Mouse (Mus musculus) cerebellum, adult 11-12 months (tissue): ENCODE results near the gene AC109138.7.
A peak's percentile ranks its signal among the peaks of the same experiment; 100 is the strongest.

Experiments used
- DNase-seq: peaks from one replicate; pipeline ENCODE4 v3.0.0; 2022

Gene AC109138.7

DNA sequence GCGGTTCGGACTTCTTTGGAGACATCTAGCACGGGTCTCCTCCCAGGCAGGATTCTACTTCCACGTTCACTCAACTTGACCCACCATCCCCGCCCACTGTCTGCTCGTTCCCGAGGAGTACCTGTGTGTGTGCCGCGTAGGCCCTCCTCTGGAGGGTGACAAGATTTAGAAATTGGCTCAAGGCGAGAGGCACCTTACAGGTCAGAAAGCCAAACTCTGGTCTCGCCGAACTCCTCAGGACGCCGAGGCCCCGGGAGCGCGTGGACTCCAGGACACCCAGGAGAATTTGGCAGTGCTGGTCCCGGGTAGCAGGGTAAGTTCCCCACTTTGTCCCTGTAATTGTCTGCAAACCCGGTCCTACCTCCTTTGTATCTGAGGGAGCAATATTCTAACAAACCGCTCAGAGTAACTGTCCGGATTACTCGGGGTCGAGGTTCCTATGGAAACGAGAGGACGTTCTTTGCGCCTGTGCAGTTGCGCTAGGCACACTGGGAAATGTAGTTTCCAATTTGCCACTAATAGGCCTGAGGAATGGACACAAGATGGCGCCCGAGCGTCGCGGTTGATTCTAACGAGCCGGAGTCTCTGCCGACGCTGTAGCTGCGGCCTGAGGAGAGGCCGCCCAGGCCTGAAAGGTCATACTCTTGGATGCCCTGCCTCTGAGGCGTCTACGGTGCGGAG is 43.2 kb downstream of the AC109138.7 start:
- DNase-seq: peak; percentile 90

DNA sequence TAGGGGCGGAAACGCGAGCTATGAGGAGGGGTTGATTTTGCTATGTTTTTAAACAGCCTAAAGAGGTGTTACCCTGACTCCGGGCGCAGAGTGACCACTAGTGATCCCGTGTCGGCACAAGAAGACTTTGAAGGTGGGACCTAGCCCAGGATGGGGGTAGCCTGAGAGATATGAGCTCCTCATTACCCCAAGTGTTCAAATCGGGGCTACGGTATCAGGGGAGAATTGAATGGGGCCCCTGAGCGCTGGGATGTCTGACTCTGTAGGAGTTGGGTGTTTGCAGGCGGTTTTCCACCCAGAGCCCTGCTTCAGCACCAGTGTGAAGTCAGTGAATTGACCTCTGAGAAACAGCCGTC is 43.7 kb downstream of the AC109138.7 start:
- no peak for DNase-seq

DNA sequence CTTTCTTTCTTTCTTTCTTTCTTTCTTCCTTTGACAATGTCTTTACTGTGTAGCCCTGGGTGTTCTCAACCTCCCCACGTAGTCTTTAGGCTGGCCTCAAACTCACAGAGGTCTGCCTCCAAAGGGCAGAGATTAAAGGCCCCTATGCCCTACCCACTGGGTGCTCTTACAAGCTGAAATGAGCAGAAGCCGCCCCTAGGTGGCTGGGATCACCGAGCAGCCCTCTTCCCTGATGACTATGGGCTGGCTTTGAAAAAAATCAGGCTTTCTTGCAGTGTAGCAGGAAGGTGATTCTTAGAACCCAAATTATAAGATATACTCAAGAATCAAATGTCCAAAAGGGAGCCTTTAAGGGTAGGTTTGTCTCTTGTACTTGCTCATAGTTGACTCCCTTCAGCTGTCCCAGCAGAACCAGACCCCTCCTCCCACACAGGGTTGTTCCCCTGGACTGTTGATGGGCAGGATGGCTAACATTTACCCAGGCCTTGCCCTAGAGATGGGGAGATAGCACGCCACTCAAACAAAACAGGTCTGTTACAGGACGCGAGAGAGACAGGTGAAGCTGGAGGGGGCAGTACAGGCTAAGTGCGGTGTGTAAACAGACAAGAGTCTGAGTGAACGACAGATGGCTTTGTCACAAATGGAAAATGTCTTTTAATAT is 47.0 kb downstream of the AC109138.7 start:
- DNase-seq: no peak

DNA sequence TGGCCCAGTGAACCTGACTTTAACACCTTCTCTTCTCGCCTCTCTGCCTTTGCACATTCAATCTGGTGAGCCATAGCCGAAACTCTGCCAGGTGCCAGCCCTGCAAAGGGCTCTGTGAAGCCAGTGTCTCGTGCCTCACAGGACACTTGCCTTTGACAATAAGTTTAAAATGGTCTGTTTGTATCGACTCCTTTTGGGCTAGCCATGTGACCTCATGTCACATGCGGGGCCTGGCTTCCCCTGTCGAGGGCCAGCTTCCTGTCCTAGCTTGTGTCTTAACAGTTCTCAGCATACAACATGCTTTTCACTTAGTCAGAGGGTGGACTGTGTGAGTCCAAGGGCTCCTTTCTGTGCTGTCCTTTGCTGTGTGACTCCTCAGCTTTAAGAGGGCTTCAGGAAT is 48.6 kb downstream of the AC109138.7 start:
- DNase-seq: no peak

DNA sequence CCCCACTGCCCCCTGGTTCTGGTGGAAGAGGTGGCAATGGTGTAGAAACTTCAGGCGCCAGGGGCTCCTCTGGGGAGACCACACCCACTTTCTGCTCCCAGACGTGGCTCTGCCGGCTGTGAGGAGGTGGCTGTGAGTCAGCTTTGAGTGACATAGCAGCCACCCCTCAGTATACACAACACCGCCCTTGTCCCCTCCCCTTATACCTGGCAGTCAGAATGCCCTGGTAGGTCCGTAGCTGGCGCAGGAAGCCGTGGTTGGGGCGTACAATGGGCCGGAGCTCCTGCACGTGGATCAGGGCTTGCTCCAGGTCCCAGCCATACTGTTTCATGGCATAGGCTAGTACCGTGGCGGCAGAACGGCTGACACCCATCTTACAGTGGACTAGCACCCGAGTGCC is 49.5 kb downstream of the AC109138.7 start:
- no peak for DNase-seq

DNA sequence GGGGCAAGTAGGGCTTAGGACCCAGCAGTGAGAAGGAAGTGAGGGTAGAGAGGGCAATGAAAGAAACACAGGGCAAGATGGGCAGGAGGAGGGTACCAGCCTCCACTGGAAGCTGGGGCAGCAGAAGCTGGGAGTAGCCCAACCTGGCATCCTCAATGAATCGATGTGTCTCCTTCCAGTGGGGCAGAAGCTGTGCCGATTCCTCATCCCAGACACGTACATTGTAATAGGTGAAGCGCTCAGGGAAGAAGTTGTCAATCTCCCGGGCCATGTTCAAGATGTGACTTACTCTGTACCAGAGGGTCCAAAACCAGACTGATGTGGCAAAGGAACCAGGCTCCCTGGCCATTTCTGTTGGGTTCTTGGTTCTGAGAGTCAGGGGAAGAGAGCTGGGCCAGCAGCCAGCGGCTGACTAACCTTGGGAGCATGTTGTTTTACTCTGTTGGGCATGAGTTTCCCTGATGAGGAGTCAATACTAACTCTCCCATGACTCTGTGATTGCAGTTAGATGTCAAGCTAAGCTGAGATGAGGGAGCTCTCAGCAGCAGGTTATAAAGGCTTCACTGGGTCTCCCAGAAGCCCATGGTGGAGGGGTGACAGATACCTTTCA is 50.1 kb downstream of the AC109138.7 start:
- no peak for DNase-seq

DNA sequence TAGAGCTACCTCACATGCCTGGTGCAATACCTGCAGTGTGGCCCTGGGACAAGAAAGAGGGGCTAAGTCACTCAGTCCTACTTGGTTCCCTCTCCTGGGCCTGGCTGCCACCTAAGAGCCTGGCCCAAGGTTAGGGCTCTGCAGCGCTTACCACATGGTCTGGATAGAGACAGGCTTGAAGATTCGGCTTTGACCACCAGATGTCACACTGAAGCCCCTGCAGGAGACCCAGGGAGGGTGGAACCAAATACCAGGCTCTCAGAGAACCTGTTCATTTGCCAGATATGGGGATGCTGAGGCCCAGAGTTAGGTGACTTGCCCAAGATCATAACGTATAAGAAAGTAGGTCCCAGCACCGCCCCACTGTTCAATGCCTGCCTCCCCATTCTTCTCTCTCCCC is 51.8 kb downstream of the AC109138.7 start:
- DNase-seq: no peak

DNA sequence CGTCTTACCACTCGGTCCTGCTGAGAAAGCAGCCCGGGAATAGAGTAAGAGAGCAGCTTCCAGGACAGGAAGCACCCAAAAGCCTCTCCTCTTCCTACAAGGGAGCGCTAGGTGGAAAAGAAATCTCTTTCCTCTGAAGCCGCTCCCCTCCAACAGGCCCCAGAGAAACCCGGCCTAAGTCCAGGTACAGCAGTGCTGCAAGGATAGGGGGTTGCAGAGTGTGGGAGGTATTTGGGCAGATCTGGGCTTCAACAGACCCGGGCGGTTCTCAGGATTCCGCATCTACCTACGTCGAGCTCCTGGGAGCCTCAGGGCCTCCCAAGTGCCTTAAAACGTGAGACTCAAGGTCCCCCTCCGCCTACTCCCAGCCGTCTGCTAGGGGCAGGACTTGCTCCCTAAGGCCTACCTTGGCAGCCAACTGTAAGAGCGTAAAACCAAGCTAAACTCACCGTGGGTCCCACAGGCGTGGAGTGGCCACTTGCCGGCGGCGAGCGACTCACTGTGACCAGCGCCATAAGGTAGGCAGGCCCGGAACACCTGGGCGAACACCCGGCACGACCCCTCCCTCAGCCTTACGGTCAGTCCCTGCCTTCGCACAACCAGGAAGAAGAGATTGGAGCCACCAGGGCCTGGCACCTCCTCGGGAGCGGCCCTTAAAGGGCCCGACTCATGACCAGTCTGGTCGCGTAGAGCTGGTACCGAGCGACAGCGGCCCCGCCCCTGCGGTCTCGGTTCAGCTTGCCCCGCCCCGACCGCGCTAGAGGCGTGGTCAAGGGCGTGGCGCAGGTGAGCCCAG is 54.6 kb downstream of the AC109138.7 start, which contains the start of gene Ssh3:
TSS of gene Ssh3 (minus strand) at position 615 of the 796 bp plus-strand sequence.
- peak; percentile 88 for DNase-seq

DNA sequence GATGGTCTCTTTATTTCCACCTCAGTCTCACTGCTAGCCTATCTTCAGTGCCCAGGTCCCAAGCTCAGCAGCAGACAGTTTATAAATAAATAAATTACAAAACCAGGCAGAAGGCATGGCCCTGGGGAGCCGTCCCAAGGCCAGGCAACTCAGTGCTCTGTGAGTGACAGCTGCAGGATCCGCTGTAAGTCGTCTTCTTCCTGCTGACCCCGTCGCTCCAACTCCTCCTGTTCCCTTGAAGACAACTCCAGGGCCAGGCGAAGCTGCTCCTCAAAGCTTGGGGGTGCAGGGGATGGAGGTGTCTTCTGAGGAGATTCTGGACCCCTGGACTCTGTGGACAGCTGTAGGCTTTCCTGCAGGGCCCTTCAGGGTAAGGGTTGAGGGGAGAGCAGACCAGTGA is 56.0 kb downstream of the AC109138.7 start:
- DNase-seq: peak; percentile 47

DNA sequence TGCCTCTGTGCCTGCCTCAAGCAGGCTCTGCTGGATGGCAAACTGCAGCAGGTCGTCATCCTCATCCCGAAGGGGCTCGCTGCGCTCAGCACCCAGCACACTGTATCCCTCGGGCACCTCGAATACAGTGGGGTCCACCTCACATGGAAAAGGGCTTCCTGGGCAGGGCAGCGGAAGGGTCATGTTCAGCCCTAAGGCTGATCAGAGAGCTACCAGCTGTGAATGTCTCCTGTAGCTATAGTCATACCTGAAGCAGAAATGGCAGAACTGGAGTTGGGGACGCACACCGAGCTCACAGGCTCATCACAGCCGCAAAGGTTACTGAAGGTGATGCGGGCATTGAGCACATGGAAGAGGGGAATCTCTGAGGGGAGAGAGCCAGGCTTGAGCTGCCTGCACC is 56.8 kb downstream of the AC109138.7 start:
- peak; percentile 38 for DNase-seq

DNA sequence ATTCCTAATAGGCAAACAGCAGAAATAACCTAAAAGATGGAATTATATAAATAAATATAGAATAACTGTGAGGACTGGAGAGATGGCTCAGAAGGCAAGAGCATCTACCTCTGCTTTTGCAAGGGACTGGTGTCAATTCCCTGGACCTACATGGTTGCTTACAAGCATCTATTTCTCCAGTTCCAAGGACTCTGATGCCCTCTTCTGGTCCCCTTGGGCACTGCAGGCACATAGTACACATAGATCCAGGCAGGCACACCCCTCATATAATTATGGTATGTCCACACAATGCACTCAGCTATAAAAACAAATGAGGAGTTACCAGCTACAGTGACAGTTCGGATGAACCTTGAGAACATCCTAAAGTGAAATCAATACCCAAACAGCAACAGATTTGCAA is 65.3 kb downstream of the AC109138.7 start:
- no peak for DNase-seq

DNA sequence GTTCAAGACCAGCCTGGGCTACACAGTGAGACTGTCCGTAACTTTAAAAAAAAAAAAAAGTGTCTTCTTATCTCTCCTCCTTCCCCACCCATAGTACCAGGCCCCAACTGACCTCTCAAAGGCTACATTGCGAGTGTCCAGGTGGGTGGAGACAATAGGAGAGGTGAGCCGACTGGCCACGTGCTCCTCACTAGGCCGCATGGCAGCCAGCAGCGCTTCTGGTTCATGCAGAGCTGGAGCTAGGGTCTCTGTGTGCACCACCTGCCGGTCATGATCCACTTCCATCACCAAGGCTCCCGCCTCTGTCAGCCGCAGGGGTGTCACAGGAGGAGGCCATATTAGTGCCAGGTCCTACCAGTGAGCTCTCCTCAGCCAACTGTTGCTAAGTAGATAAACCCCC is 66.3 kb downstream of the AC109138.7 start:
- DNase-seq: no peak
